Mouse (Mus musculus) kidney, embryonic 16.5 days (tissue): ENCODE measurements at regions not wholly inside any gene's neighbourhood (a gene's known extent, or its start where the extent isn't known, plus 50 kb on each side); places are given as distances from the start of the nearest gene placed in this dataset.

ENCODE experiments used
- ATAC-seq: fragments of 200-750 bp; cut with Nextera tagmentation; 2 replicates; pipeline ENCODE4 v1.8.0; 2017; ENCODE audit warnings: moderate TSS enrichment; ENCODE audit not compliant: low FRiP score, low TSS enrichment
- H3K27ac ChIP-seq: fragments of 300-500 bp; sonication (generic); 2 replicates; pipeline ENCODE4 v1.5.1; 2014; ENCODE audit warnings: low read length
- H3K27me3 ChIP-seq: fragments of 300-500 bp; sonication (generic); 2 replicates; pipeline ENCODE4 v1.6.1; 2014; ENCODE audit warnings: low read length, control low read depth, mixed read lengths; ENCODE audit not compliant: insufficient read depth
- H3K36me3 ChIP-seq: fragments of 300-500 bp; sonication (generic); 2 replicates; pipeline ENCODE4 v1.6.1; 2014; ENCODE audit warnings: low read length, control low read depth, mixed read lengths; ENCODE audit not compliant: insufficient read depth
- H3K4me1 ChIP-seq: fragments of 300-500 bp; sonication (generic); 2 replicates; pipeline ENCODE4 v1.6.1; 2014; ENCODE audit warnings: low read length, control low read depth, mixed read lengths; ENCODE audit not compliant: insufficient read depth
- H3K4me2 ChIP-seq: fragments of 300-500 bp; sonication (generic); replicated peaks from 2 replicates; pipeline ENCODE4 v1.6.1; 2014; ENCODE audit warnings: low read depth, low read length
- H3K4me3 ChIP-seq: fragments of 300-500 bp; sonication (generic); 2 replicates; pipeline ENCODE4 v1.5.1; 2014; ENCODE audit warnings: mild to moderate bottlenecking, low read length
- H3K9ac ChIP-seq: fragments of 300-500 bp; sonication (generic); replicated peaks from 2 replicates; pipeline ENCODE4 v1.6.1; 2014; ENCODE audit warnings: low read length
- H3K9me3 ChIP-seq: fragments of 300-500 bp; sonication (generic); 2 replicates; pipeline ENCODE4 v1.6.1; 2016; ENCODE audit warnings: low read length, control low read depth
- WGBS: fragments of 180-500 bp; shearing (Covaris S2); extraction: QIAGEN DNeasy Blood & Tissue Kit; methylation state at CpG from one replicate; pipeline ENCODE4 v1.1.7; 2014; 5-methylcytosine and 5-hydroxymethylcytosine counted together

GRCm38 (mm10) chr1:76039661-76040060 is 493.6 kb downstream of the Slc4a3 start:
- no peak for ATAC-seq
- H3K9ac ChIP-seq: no peak overlapping the region
- no peaks in the 10 kb centered on the region for H3K27me3 ChIP-seq
- no peak overlapping the region for H3K4me2 ChIP-seq
- no peaks in the 10 kb centered on the region for H3K4me1 ChIP-seq
- WGBS: 82% methylated on average over 4 of the region's 4 CpGs
- no peak overlapping the region for H3K27ac ChIP-seq
- H3K36me3 ChIP-seq: no peaks in the 10 kb centered on the region
- no peaks in the 10 kb centered on the region for H3K9me3 ChIP-seq
- H3K4me3 ChIP-seq: no peak overlapping the region

GRCm38 (mm10) chr1:76050264-76050663 is 504.2 kb downstream of the Slc4a3 start:
- H3K27ac ChIP-seq: no peak overlapping the region
- H3K4me1 ChIP-seq: peaks cover 5% of the 10 kb centered on the region; the same call in 1 of the 2 replicates
- no peaks in the 10 kb centered on the region for H3K9me3 ChIP-seq
- H3K36me3 ChIP-seq: no peaks in the 10 kb centered on the region
- 71% methylated on average over 1 of the region's 1 CpGs for WGBS
- no peak overlapping the region for H3K4me2 ChIP-seq
- no peaks in the 10 kb centered on the region for H3K27me3 ChIP-seq
- ATAC-seq: no peak
- no peak overlapping the region for H3K4me3 ChIP-seq
- no peak overlapping the region for H3K9ac ChIP-seq

DNA sequence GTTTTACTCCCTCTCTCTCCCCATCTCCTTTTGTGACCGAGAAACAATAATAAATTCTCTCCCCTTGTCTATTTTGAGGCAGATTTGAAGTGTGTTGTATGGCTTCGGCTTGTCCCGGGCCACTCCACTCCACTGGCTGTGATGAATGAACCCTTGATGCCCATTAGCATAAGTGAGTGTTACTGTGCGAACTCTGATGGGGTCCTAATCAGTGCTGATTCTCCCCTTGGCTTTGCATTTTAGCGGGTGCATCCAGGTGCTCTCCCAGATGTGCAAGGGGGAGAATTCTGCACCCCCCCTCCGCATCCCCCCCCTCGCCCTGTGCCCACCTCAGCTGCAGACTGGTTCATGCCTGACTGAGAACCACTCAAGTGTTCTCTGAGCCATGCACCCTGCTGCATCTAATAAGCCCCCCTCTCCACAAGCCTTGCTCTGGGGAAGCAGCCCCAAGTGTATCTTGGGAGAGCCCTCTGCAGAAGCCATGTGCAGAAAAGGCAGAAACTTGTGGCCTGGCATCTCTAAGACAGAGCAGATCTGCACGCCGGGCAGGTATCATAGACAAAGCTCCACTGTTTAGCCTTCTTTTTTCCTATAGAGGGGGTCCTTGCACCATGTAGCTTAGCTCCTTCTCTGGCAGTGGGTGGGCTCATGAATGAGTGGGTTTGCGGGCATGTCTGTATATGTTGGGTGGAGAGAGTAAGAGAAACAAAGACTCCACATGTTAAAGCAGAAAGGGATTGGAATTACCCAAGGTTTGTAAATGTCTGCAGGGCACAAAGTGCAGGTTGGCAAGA is 507.5 kb downstream of the Slc4a3 start:
- no peaks in the 10 kb centered on the region for H3K36me3 ChIP-seq
- no peak overlapping the region for H3K4me3 ChIP-seq
- peak; percentile 81; the same call in 1 of the 2 replicates for ATAC-seq
- H3K9ac ChIP-seq: no peak overlapping the region
- WGBS: 48% methylated on average over 10 of the region's 10 CpGs
- no peak overlapping the region for H3K4me2 ChIP-seq
- H3K4me1 ChIP-seq: peaks cover 5% of the 10 kb centered on the region; the same call in 1 of the 2 replicates
- H3K9me3 ChIP-seq: 0 out of 2 replicates have a peak, but pooled peaks cover 2% of the 10 kb centered on the region
- no peak overlapping the region for H3K27ac ChIP-seq
- H3K27me3 ChIP-seq: no peaks in the 10 kb centered on the region

GRCm38 (mm10) chr1:76065783-76066182 is 519.7 kb downstream of the Slc4a3 start:
- no peak overlapping the region for H3K4me3 ChIP-seq
- H3K9me3 ChIP-seq: no peaks in the 10 kb centered on the region
- H3K4me2 ChIP-seq: no peak overlapping the region
- H3K4me1 ChIP-seq: 0 out of 2 replicates have a peak, but pooled peaks cover 8% of the 10 kb centered on the region
- no peak overlapping the region for H3K27ac ChIP-seq
- H3K9ac ChIP-seq: no peak overlapping the region
- WGBS: 20% methylated on average over 6 of the region's 6 CpGs
- H3K27me3 ChIP-seq: no peaks in the 10 kb centered on the region
- no peaks in the 10 kb centered on the region for H3K36me3 ChIP-seq
- 0 out of 2 replicates have a peak, but pooled peaks have one; percentile 49 for ATAC-seq

DNA sequence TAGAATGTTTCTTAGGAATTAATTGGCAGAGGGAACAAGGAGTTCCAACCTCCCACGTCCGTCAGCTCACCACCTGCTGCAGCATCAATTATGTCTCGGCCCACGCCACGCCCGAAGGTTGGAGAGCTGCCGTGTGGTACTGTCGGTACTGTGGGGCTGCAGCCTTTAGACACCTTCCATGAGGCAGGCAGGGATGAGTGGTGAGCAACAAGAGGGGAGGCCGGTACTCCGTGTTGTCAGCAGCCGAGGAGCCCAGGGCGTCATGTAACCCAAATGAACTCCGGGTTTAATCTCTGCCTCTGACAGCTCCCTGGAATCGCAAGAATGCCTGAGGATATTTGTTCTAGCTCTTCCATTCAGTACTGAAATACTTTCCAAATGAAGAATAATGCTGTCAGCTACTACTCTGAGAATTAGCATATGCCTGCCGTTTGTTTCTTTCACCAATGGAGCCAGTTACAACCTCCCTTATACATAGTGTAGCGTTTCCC is 524.8 kb downstream of the Slc4a3 start:
- H3K9me3 ChIP-seq: no peaks in the 10 kb centered on the region
- H3K9ac ChIP-seq: no peak overlapping the region
- no peak overlapping the region for H3K4me2 ChIP-seq
- H3K36me3 ChIP-seq: no peaks in the 10 kb centered on the region
- no peak for ATAC-seq
- WGBS: 69% methylated on average over 16 of the region's 16 CpGs
- no peak overlapping the region for H3K4me3 ChIP-seq
- no peak overlapping the region for H3K27ac ChIP-seq
- H3K27me3 ChIP-seq: no peaks in the 10 kb centered on the region
- H3K4me1 ChIP-seq: 0 out of 2 replicates have a peak, but pooled peaks cover 3% of the 10 kb centered on the region

DNA sequence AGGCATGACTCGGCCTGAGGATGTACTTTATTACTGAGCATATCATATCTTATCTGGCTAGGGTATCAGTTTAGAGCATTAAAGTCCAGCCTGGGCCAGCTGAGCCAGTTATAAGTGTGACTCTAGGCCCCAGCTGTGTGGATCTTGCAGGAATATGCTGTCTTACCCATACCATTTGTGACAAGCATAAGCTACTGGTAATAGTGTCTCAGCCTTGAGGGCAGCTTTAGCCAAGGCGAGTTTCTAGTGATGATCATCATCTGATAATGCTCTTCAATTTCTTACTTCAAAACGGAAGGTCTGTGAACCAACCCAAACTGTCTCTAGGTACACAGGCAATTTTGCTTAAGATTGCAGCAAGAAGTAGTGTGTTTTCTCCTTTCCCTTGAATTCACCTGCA is 529.1 kb downstream of the Slc4a3 start:
- H3K4me1 ChIP-seq: no peaks in the 10 kb centered on the region
- H3K36me3 ChIP-seq: no peaks in the 10 kb centered on the region
- no peaks in the 10 kb centered on the region for H3K9me3 ChIP-seq
- no peak for ATAC-seq
- peak overlapping the region; percentile 60; the same call in 1 of the 2 replicates for H3K27ac ChIP-seq
- no peaks in the 10 kb centered on the region for H3K27me3 ChIP-seq
- WGBS: 67% methylated on average over 3 of the region's 3 CpGs
- no peak overlapping the region for H3K9ac ChIP-seq
- H3K4me2 ChIP-seq: no peak overlapping the region
- H3K4me3 ChIP-seq: no peak overlapping the region

GRCm38 (mm10) chr1:76075685-76076455 is 529.8 kb downstream of the Slc4a3 start:
- no peaks in the 10 kb centered on the region for H3K4me1 ChIP-seq
- no peak overlapping the region for H3K9ac ChIP-seq
- ATAC-seq: no peak
- no peak overlapping the region for H3K4me3 ChIP-seq
- no peaks in the 10 kb centered on the region for H3K36me3 ChIP-seq
- H3K9me3 ChIP-seq: no peaks in the 10 kb centered on the region
- no peak overlapping the region; the same call in 1 of the 2 replicates for H3K27ac ChIP-seq
- no peaks in the 10 kb centered on the region for H3K27me3 ChIP-seq
- no peak overlapping the region for H3K4me2 ChIP-seq
- WGBS: 54% methylated on average over 10 of the region's 10 CpGs

DNA sequence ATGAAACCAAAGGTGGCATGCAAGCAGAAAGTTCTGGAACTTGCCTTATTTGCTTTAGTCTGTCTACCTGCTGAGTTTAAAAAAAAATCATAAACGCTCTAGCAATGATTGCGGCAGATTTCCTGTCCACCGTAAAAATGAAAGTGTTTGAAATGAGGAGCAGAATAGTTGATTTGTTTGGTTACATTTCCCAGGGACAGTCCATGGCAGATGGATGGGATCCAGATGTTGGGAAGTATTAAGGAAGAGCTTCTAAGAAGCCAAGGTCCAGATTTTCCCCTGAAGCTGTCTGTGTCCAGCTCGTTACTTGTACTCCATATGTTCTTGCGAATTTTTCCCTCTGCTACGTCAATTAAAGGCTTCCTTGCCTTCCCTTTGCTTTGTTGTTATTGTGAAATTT is 534.2 kb downstream of the Slc4a3 start:
- no peak for ATAC-seq
- WGBS: 61% methylated on average over 6 of the region's 6 CpGs
- Histone ChIP-seq H3K27ac (no peak overlapping the region), H3K27me3 (no peaks in the 10 kb centered on the region), H3K9ac (no peak overlapping the region), H3K4me1 (no peaks in the 10 kb centered on the region), H3K36me3 (no peaks in the 10 kb centered on the region), H3K9me3 (no peaks in the 10 kb centered on the region), H3K4me3 (no peak overlapping the region), H3K4me2 (no peak overlapping the region)

- Histone ChIP-seq H3K4me2 (no peak overlapping the region), H3K9me3 (no peaks in the 10 kb centered on the region), H3K9ac (no peak overlapping the region), H3K27me3 (no peaks in the 10 kb centered on the region), H3K4me3 (no peak overlapping the region), H3K4me1 (no peaks in the 10 kb centered on the region), H3K36me3 (no peaks in the 10 kb centered on the region), H3K27ac (no peak overlapping the region)
- ATAC-seq: no peak
- 66% methylated on average over 4 of the region's 4 CpGs for WGBS
Observed at GRCm38 (mm10) chr1:76081700-76082099, 535.6 kb downstream of the Slc4a3 start.
